Mouse (Mus musculus): Measurements from ENCODE around the gene Plekhs1.

DNA sequence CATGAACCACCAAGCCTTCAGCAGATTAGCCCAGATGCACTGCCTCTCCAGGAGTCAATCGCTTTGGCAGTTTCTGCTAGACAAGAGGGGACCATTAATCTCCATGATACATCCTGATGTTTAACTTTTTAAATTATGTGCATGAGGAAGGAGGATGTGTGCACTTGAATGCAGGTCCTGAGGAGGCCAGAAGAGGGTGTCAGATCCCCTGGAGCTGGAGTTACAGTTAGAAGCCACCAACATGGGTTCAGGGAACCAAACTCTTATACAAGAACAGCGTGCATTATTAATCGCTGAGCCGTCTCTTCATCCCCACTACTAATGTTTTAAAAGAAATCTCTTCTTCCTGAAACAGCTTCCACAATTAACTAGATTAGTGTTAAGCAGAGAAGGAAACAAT lies 12.7 kb upstream of the Plekhs1 start:
- TF ChIP-seq CTCF (IDR thresholded peaks at IDR 0.05; ENCODE audit: borderline replicate concordance, extremely low read depth, insufficient read depth, insufficient read length) (no peak), POLR2A (IDR thresholded peaks at IDR 0.05; ENCODE audit: borderline replicate concordance, extremely low read depth, insufficient read depth, insufficient read length, poor library complexity, severe bottlenecking) (no peak)
